In genomic region chr15:80065414-80065813, GRCm38 (mm10) we compare ENCODE assay signal across 9 mouse cellular contexts. TPM values are rescaled to one million over a fixed set of nuclear protein-coding genes. Genes with fewer than 3 reads are reported as not detected.
DNase-seq lines count a peak whose midpoint lies in the region; ATAC-seq lines count a peak whose summit lies in the region.
"Had no signal": no experiment of that assay in that cellular context is flagged by ENCODE, and none has a peak within 500 bp of the region (broad histone marks: within the 10 kb centered on the region; RNA-seq: fewer than 3 reads in every experiment).

No protein-coding gene starts in this region.

- no peak for ATAC-seq in hindbrain, embryonic 14.5 days (ENCODE audit: low FRiP score)
- ATAC-seq in lung, embryonic 16.5 days (ENCODE audit: low read depth) = 0 out of 2 replicates have a peak, but pooled peaks have one; percentile 39

- H3K4me1 ChIP-seq in hindbrain, embryonic 10.5 days (replicated peaks) = peaks cover 30% of the 10 kb centered on the region
- H3K4me1 ChIP-seq in hindbrain, embryonic 14.5 days (replicated peaks; ENCODE audit: control insufficient read depth, insufficient read depth, low read length) = no peaks in the 10 kb centered on the region
- peaks cover 9% of the 10 kb centered on the region for H3K4me1 ChIP-seq in lung, embryonic 16.5 days (replicated peaks; ENCODE audit: control insufficient read depth, insufficient read depth, low read length)

- no peak overlapping the region for H3K9ac ChIP-seq in hindbrain, embryonic 14.5 days
- H3K9ac ChIP-seq in lung, embryonic 16.5 days (ENCODE audit: low read length) = no peak overlapping the region
- H3K9ac ChIP-seq: limb, embryonic 12.5 days had no signal

- WGBS in hindbrain, embryonic 10.5 days = 12% methylated on average over 13 of the region's 13 CpGs
- 13% methylated on average over 13 of the region's 13 CpGs for WGBS in hindbrain, embryonic 14.5 days
- WGBS in lung, embryonic 16.5 days = 14% methylated on average over 13 of the region's 13 CpGs

- H3K9me3 ChIP-seq in hindbrain, embryonic 10.5 days = no peaks in the 10 kb centered on the region
- no peaks in the 10 kb centered on the region for H3K9me3 ChIP-seq in hindbrain, embryonic 14.5 days (ENCODE audit: control insufficient read depth, low read length)
- H3K9me3 ChIP-seq in lung, embryonic 16.5 days (ENCODE audit: control insufficient read depth, low read length) = no peaks in the 10 kb centered on the region

- 0 out of 2 replicates have a peak, but pooled peaks cover 8% of the 10 kb centered on the region for H3K27me3 ChIP-seq in hindbrain, embryonic 10.5 days (ENCODE audit: insufficient read depth, poor library complexity, severe bottlenecking)
- H3K27me3 ChIP-seq in hindbrain, embryonic 14.5 days (ENCODE audit: control insufficient read depth, insufficient read depth, low read length) = no peaks in the 10 kb centered on the region
- no peaks in the 10 kb centered on the region; the same call in 1 of the 2 replicates for H3K27me3 ChIP-seq in lung, embryonic 16.5 days (ENCODE audit: control insufficient read depth, insufficient read depth, low read depth, low read length)
- H3K27me3 ChIP-seq: limb, embryonic 12.5 days had no signal

- H3K4me3 ChIP-seq in hindbrain, embryonic 10.5 days = no peak overlapping the region
- no peak overlapping the region for H3K4me3 ChIP-seq in hindbrain, embryonic 14.5 days (replicated peaks; ENCODE audit: low read length)
- no peak overlapping the region for H3K4me3 ChIP-seq in lung, embryonic 16.5 days (ENCODE audit: low read length)
- H3K4me3 ChIP-seq: limb, embryonic 12.5 days had no signal

- H3K27ac ChIP-seq in hindbrain, embryonic 10.5 days = no peak overlapping the region
- H3K27ac ChIP-seq in hindbrain, embryonic 14.5 days = no peak overlapping the region
- no peak overlapping the region for H3K27ac ChIP-seq in lung, embryonic 16.5 days (ENCODE audit: low read length)
- H3K27ac ChIP-seq: limb, embryonic 12.5 days had no signal

- no peak overlapping the region for H3K4me2 ChIP-seq in hindbrain, embryonic 14.5 days (replicated peaks)
- H3K4me2 ChIP-seq in lung, embryonic 16.5 days (ENCODE audit: low read depth, low read length) = no peak overlapping the region
- H3K4me2 ChIP-seq: limb, embryonic 12.5 days had no signal

- H3K36me3 ChIP-seq in hindbrain, embryonic 10.5 days = no peaks in the 10 kb centered on the region
- H3K36me3 ChIP-seq in hindbrain, embryonic 14.5 days (replicated peaks; ENCODE audit: control insufficient read depth, insufficient read depth) = no peaks in the 10 kb centered on the region
- H3K36me3 ChIP-seq in lung, embryonic 16.5 days (ENCODE audit: control insufficient read depth, insufficient read depth, low read length) = no peaks in the 10 kb centered on the region
- H3K36me3 ChIP-seq: limb, embryonic 12.5 days had no signal

- peak; percentile 55 for DNase-seq in hindbrain, embryonic 10.5 days (ENCODE audit: low spot score)
- no peak for DNase-seq in hindbrain, embryonic 14.5 days (ENCODE audit: low spot score)
- DNase-seq in CD4-positive helper T cell, adult 2 months (ENCODE audit: low read depth, low spot score) = peak; percentile 45
- peak; percentile 74 to 78 for DNase-seq in adrenal gland, postnatal 36 days
- DNase-seq in adipocyte (ENCODE audit: low spot score) = no peak
- DNase-seq in frontal cortex, postnatal 36 days (ENCODE audit: low spot score in 2 of 2) = no peak
- DNase-seq in ovary, postnatal 36 days (ENCODE audit: low spot score) = no peak

RNA-seq across cellular contexts. Expression of gene Syngr1, which starts 25.7 kb away (rescaled TPM):
- 7.6 and 7.7 TPM in 2 replicates for polyA plus RNA-seq in hindbrain, embryonic 10.5 days (2016; fragmentation: Nextera tagmentation; extraction: Ambion mirVana)
- polyA plus RNA-seq in hindbrain, embryonic 14.5 days (2014; fragmentation: Nextera tagmentation; extraction: Ambion mirVana) = 37.0 and 38.7 TPM in 2 replicates
- 10 to 100 TPM; 28.0 to 31.5 TPM for total RNA-seq in adrenal gland, postnatal 36 days (2021)
- polyA plus RNA-seq in lung, embryonic 16.5 days (2015; fragmentation: Nextera tagmentation; extraction: Ambion mirVana) = 20.7 and 21.9 TPM in 2 replicates

RNA-seq across cellular contexts. Expression of gene Rpl3, which starts 26.3 kb away (rescaled TPM):
- polyA plus RNA-seq in hindbrain, embryonic 10.5 days (2016; fragmentation: Nextera tagmentation; extraction: Ambion mirVana) = 806 and 957 TPM in 2 replicates
- polyA plus RNA-seq in hindbrain, embryonic 14.5 days (2014; fragmentation: Nextera tagmentation; extraction: Ambion mirVana) = 685 and 734 TPM in 2 replicates
- 100 to 1,000 TPM; 602 to 611 TPM for total RNA-seq in adrenal gland, postnatal 36 days (2021)
- polyA plus RNA-seq in lung, embryonic 16.5 days (2015; fragmentation: Nextera tagmentation; extraction: Ambion mirVana) = 994 and 1,049 TPM in 2 replicates

RNA-seq across cellular contexts. Expression of gene Pdgfb, which starts 50.6 kb away (rescaled TPM):
- 1.6 and 1.8 TPM in 2 replicates for polyA plus RNA-seq in hindbrain, embryonic 10.5 days (2016; fragmentation: Nextera tagmentation; extraction: Ambion mirVana)
- 7.3 and 7.5 TPM in 2 replicates for polyA plus RNA-seq in hindbrain, embryonic 14.5 days (2014; fragmentation: Nextera tagmentation; extraction: Ambion mirVana)
- 10 to 100 TPM; 31.7 to 39.4 TPM for total RNA-seq in adrenal gland, postnatal 36 days (2021)
- 7.2 and 7.7 TPM in 2 replicates for polyA plus RNA-seq in lung, embryonic 16.5 days (2015; fragmentation: Nextera tagmentation; extraction: Ambion mirVana)

Comparison
In these comparisons a context has a peak if more than half of its experiments do, and no peak if none do; other contexts are left out.
1. DNase-seq: peak in hindbrain, embryonic 10.5 days (single experiment), CD4-positive helper T cell, adult 2 months (single experiment) and adrenal gland, postnatal 36 days (2 of 2); none in hindbrain, embryonic 14.5 days (single experiment), adipocyte (single experiment), frontal cortex, postnatal 36 days (0 of 2) and ovary, postnatal 36 days (single experiment).